Comparison of ENCODE assay signal across 15 mouse cellular contexts in genomic region chrX:7967596-7968201, GRCm38 (mm10). TPM values are rescaled to one million over a fixed set of nuclear protein-coding genes. Genes with fewer than 3 reads are reported as not detected.
DNase-seq lines count a peak whose midpoint lies in the region; ATAC-seq and TF ChIP-seq lines count a peak whose summit lies in the region.
"Had no signal": no experiment of that assay in that cellular context is flagged by ENCODE, and none has a peak within 500 bp of the region (broad histone marks: within the 10 kb centered on the region; RNA-seq: fewer than 3 reads in every experiment).

No protein-coding gene starts in this region.

- no peaks in the 10 kb centered on the region for H3K4me1 ChIP-seq in kidney, embryonic 16.5 days (ENCODE audit: insufficient read depth, low read length)
- H3K4me1 ChIP-seq in liver, embryonic 14.5 days (replicated peaks; ENCODE audit: control insufficient read depth in 2 of 2, insufficient read depth in 2 of 2, low read length in 1 of 2): peaks cover 29 to 37% of the 10 kb centered on the region in 2 experiments
- H3K4me1 ChIP-seq: hindbrain, embryonic 15.5 days had no signal

- WGBS in kidney, embryonic 16.5 days: 85% methylated on average over 6 of the region's 9 CpGs
- 27% methylated on average over 8 of the region's 9 CpGs for WGBS in liver, embryonic 14.5 days (ENCODE audit: insufficient replicate concordance)

- no peak overlapping the region for H3K9ac ChIP-seq in kidney, embryonic 16.5 days (replicated peaks; ENCODE audit: low read length)
- H3K9ac ChIP-seq in liver, embryonic 14.5 days (replicated peaks): peak overlapping the region; percentile 94
- H3K9ac ChIP-seq: hindbrain, embryonic 15.5 days had no signal

- no peaks in the 10 kb centered on the region for H3K27me3 ChIP-seq in kidney, embryonic 16.5 days (ENCODE audit: insufficient read depth, low read length)
- no peaks in the 10 kb centered on the region for H3K27me3 ChIP-seq in liver, embryonic 14.5 days (ENCODE audit: control insufficient read depth, insufficient read depth, low read length)
- H3K27me3 ChIP-seq: hindbrain, embryonic 15.5 days had no signal

- no peak overlapping the region for H3K27ac ChIP-seq in kidney, embryonic 16.5 days (ENCODE audit: low read length)
- H3K27ac ChIP-seq in liver, embryonic 14.5 days: peak overlapping the region; percentile 91
- H3K27ac ChIP-seq: hindbrain, embryonic 15.5 days had no signal

- no peaks in the 10 kb centered on the region for H3K9me3 ChIP-seq in kidney, embryonic 16.5 days (ENCODE audit: low read length)
- H3K9me3 ChIP-seq in liver, embryonic 14.5 days (ENCODE audit: control insufficient read depth, low read length): no peaks in the 10 kb centered on the region
- H3K9me3 ChIP-seq: hindbrain, embryonic 15.5 days had no signal

- TF ChIP-seq CTCF in liver, embryonic 14.5 days (IDR thresholded peaks at IDR 0.05; ENCODE audit: low read depth): peak; percentile 63

- no peak overlapping the region for H3K4me3 ChIP-seq in kidney, embryonic 16.5 days (ENCODE audit: low read length)
- peak overlapping the region; percentile 85 to 100 for H3K4me3 ChIP-seq in liver, embryonic 14.5 days (ENCODE audit: insufficient read depth in 1 of 2, low read depth in 2 of 2, low read length in 2 of 2)
- H3K4me3 ChIP-seq: hindbrain, embryonic 15.5 days had no signal

- H3K4me2 ChIP-seq in kidney, embryonic 16.5 days (replicated peaks; ENCODE audit: low read depth, low read length): no peak overlapping the region
- H3K4me2 ChIP-seq in liver, embryonic 14.5 days (ENCODE audit: low read depth): peak overlapping the region; percentile 85
- H3K4me2 ChIP-seq: hindbrain, embryonic 15.5 days had no signal

- no peaks in the 10 kb centered on the region for H3K36me3 ChIP-seq in kidney, embryonic 16.5 days (ENCODE audit: insufficient read depth, low read length)
- peaks cover 4% of the 10 kb centered on the region for H3K36me3 ChIP-seq in liver, embryonic 14.5 days (replicated peaks; ENCODE audit: control insufficient read depth, insufficient read depth, low read depth)
- H3K36me3 ChIP-seq: hindbrain, embryonic 15.5 days had no signal

- no peak for DNase-seq in kidney, adult 18-20 months
- DNase-seq in c-Kit-positive CD71-positive TER-119-positive erythroid progenitor cells, embryonic 14.5 days (ENCODE audit: low spot score): peak; percentile 73
- DNase-seq in liver, embryonic 14.5 days (ENCODE audit: low read depth in 3 of 3, low spot score in 3 of 3): peak; percentile 57 to 62 (median 60)
- DNase-seq in spleen, postnatal 4 days (ENCODE audit: low spot score in 2 of 2): peak; percentile 74 to 76
- no peak for DNase-seq in urinary bladder, postnatal 10 days (ENCODE audit: low spot score)
- no peak for DNase-seq in urinary bladder, adult 2 months (ENCODE audit: low spot score)
- no peak for DNase-seq in right cerebral cortex, postnatal 4 days
- DNase-seq: cerebellum, adult 2 months; gastrocnemius, postnatal 14 days; lung, postnatal 4 days had no signal

- TF ChIP-seq EP300 in liver, embryonic 14.5 days (IDR thresholded peaks at IDR 0.05; ENCODE audit: low read depth): no peak

- peak; percentile 23; the same call in 1 of the 2 replicates for ATAC-seq in kidney, embryonic 16.5 days (ENCODE audit: low FRiP score, low TSS enrichment)
- ATAC-seq in liver, embryonic 14.5 days (ENCODE audit: insufficient read depth): peak; percentile 81

RNA-seq across cellular contexts. Expression of gene Gata1, which starts 10.2 kb away (rescaled TPM):
- polyA plus RNA-seq in kidney, embryonic 16.5 days (2015; fragmentation: Nextera tagmentation; extraction: Ambion mirVana): 0.58 and 0.69 TPM in 2 replicates
- polyA plus RNA-seq in liver, embryonic 14.5 days (2012; rRNA removed): 112 and 113 TPM in 2 replicates
- polyA plus RNA-seq in liver, embryonic 14.5 days (2014; fragmentation: Nextera tagmentation; extraction: Ambion mirVana): 105 and 126 TPM in 2 replicates
- 0.18 and 0.26 TPM in 2 replicates for polyA plus RNA-seq in urinary bladder, adult 2 months (2012; rRNA removed)
- polyA plus RNA-seq: cerebellum, adult 2 months; liver, adult 2 months had no signal

RNA-seq across cellular contexts. Expression of gene Hdac6, which starts 20.0 kb away (rescaled TPM):
- 65.3 and 69.8 TPM in 2 replicates for polyA plus RNA-seq in kidney, embryonic 16.5 days (2015; fragmentation: Nextera tagmentation; extraction: Ambion mirVana)
- polyA plus RNA-seq in liver, embryonic 14.5 days (2012; rRNA removed): 10.8 and 11.9 TPM in 2 replicates
- 7.9 and 8.8 TPM in 2 replicates for polyA plus RNA-seq in liver, embryonic 14.5 days (2014; fragmentation: Nextera tagmentation; extraction: Ambion mirVana)
- polyA plus RNA-seq in urinary bladder, adult 2 months (2012; rRNA removed): 20.9 and 22.0 TPM in 2 replicates

RNA-seq across cellular contexts. Expression of gene Eras, which starts 39.3 kb away (rescaled TPM):
- polyA plus RNA-seq in kidney, embryonic 16.5 days (2015; fragmentation: Nextera tagmentation; extraction: Ambion mirVana): not detected in 2 replicates
- polyA plus RNA-seq in liver, embryonic 14.5 days (2012; rRNA removed): 0.05 TPM in 1 of 2 replicates, not detected in the other
- not detected in 2 replicates for polyA plus RNA-seq in liver, embryonic 14.5 days (2014; fragmentation: Nextera tagmentation; extraction: Ambion mirVana)
- polyA plus RNA-seq in urinary bladder, adult 2 months (2012; rRNA removed): not detected in 2 replicates
- polyA plus RNA-seq: cerebellum, adult 2 months; heart, embryonic 16.5 days; kidney, embryonic 14.5 days; liver, adult 2 months had no signal

RNA-seq across cellular contexts. Expression of gene Pcsk1n, which starts 48.1 kb away (rescaled TPM):
- polyA plus RNA-seq in kidney, embryonic 16.5 days (2015; fragmentation: Nextera tagmentation; extraction: Ambion mirVana): 1.4 and 2.3 TPM in 2 replicates
- polyA plus RNA-seq in liver, embryonic 14.5 days (2012; rRNA removed): 0.19 TPM in 1 of 2 replicates, not detected in the other
- 0.08 TPM in 1 of 2 replicates, not detected in the other for polyA plus RNA-seq in liver, embryonic 14.5 days (2014; fragmentation: Nextera tagmentation; extraction: Ambion mirVana)
- polyA plus RNA-seq in urinary bladder, adult 2 months (2012; rRNA removed): 0.51 and 0.66 TPM in 2 replicates
- polyA plus RNA-seq: liver, adult 2 months had no signal

RNA-seq across cellular contexts. Expression of gene Glod5, which starts 50.6 kb away (rescaled TPM):
- polyA plus RNA-seq in kidney, embryonic 16.5 days (2015; fragmentation: Nextera tagmentation; extraction: Ambion mirVana): 0.34 and 0.64 TPM in 2 replicates
- not detected in 2 replicates for polyA plus RNA-seq in liver, embryonic 14.5 days (2012; rRNA removed)
- polyA plus RNA-seq in liver, embryonic 14.5 days (2014; fragmentation: Nextera tagmentation; extraction: Ambion mirVana): not detected in 2 replicates
- polyA plus RNA-seq in urinary bladder, adult 2 months (2012; rRNA removed): not detected in 2 replicates
- polyA plus RNA-seq: kidney, embryonic 14.5 days; liver, adult 2 months had no signal

Comparison
In these comparisons a context has a peak if more than half of its experiments do, and no peak if none do; other contexts are left out.
1. DNase-seq: peak in c-Kit-positive CD71-positive TER-119-positive erythroid progenitor cells, embryonic 14.5 days (single experiment), liver, embryonic 14.5 days (3 of 3) and spleen, postnatal 4 days (2 of 2); none in kidney, adult 18-20 months (single experiment), urinary bladder, postnatal 10 days (single experiment), urinary bladder, adult 2 months (single experiment) and right cerebral cortex, postnatal 4 days (single experiment).
2. RNA of gene Gata1, which starts 10.2 kb away (polyA plus RNA-seq): 105 to 126 TPM in liver, embryonic 14.5 days; 0.58 to 0.69 TPM in kidney, embryonic 16.5 days and 0.18 to 0.26 TPM in urinary bladder, adult 2 months; every median in the first group is over 10 times any median in the second.